Mouse (Mus musculus) megakaryocyte, embryonic 14.5 days (primary cell): ENCODE data around the gene Spdye4c.

Experiments used
- FLI1 ChIP-seq: IDR thresholded peaks from 2 replicates; pipeline ENCODE4 v1.6.1; 2012; ENCODE audit warnings: low read length, inconsistent platforms, mixed read lengths
- GATA1 ChIP-seq: IDR thresholded peaks from 3 replicates; pipeline ENCODE4 v1.6.1; 2012; ENCODE audit warnings: mixed read lengths, low read length, inconsistent platforms, borderline replicate concordance

DNA sequence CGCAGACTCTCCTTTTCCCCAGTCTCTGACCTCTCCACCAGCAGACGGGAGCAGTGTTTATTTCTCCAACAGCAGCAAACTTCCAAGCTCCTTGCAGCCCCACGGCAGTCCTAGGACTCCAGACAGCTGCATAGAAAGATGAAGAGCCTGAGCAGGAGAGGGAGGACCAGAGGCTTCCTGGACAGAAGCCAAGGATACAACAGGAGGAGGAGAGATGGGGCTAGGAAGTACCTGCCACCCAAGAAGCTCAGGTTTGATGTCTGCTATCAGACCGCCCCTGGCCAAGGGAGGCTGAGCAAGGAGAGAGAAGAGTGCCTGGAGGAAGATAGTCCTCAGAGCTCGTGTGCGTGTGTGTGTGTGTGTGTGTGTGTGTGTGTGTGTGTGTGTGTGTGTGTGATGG lies 41.0 kb upstream of the Spdye4c start:
- TF ChIP-seq FLI1: no peak
- no peak for TF ChIP-seq GATA1
